Mouse (Mus musculus) neural tube, embryonic 12.5 days (tissue): Measurements from ENCODE around the gene Dnah9. TPM values are rescaled to one million over a fixed set of nuclear protein-coding genes. Genes with fewer than 3 reads are reported as not detected.

Source experiments
- ATAC-seq: fragments of 200-750 bp; cut with Nextera tagmentation; 2 replicates; pipeline ENCODE4 v1.8.0; 2017; ENCODE audit warnings: low read depth, mild to moderate bottlenecking, moderate TSS enrichment, moderate library complexity; ENCODE audit not compliant: low FRiP score
- H3K27ac ChIP-seq: fragments of 300-500 bp; sonication (generic); 2 replicates; pipeline ENCODE4 v1.5.1; 2016
- H3K27me3 ChIP-seq: fragments of 300-500 bp; sonication (generic); replicated peaks from 2 replicates; pipeline ENCODE4 v1.6.1; 2016; ENCODE audit warnings: mild to moderate bottlenecking
- H3K36me3 ChIP-seq: fragments of 300-500 bp; sonication (generic); 2 replicates; pipeline ENCODE4 v1.6.1; 2016; ENCODE audit warnings: mild to moderate bottlenecking
- H3K4me1 ChIP-seq: fragments of 300-500 bp; sonication (generic); 2 replicates; pipeline ENCODE4 v1.6.1; 2016
- H3K4me2 ChIP-seq: fragments of 300-500 bp; sonication (generic); replicated peaks from 2 replicates; pipeline ENCODE4 v1.6.1; 2016; ENCODE audit warnings: mild to moderate bottlenecking
- H3K4me3 ChIP-seq: fragments of 300-500 bp; sonication (generic); 2 replicates; pipeline ENCODE4 v1.5.1; 2016
- H3K9ac ChIP-seq: fragments of 300-500 bp; sonication (generic); 2 replicates; pipeline ENCODE4 v1.6.1; 2016; ENCODE audit warnings: mild to moderate bottlenecking
- H3K9me3 ChIP-seq: fragments of 300-500 bp; sonication (generic); 2 replicates; pipeline ENCODE4 v1.6.1; 2016; ENCODE audit warnings: mild to moderate bottlenecking
- WGBS: fragments of 180-500 bp; shearing (Covaris S2); methylation state at CpG from one replicate; pipeline ENCODE4 v1.1.7; 2016; 5-methylcytosine and 5-hydroxymethylcytosine counted together
- polyA plus RNA-seq: library from polyadenylated mRNA; unstranded; fragments of >200 nt; fragmentation: Nextera tagmentation; extraction: Ambion mirVana; gene quantifications from 2 replicates; pipeline ENCODE4 v1.2.1, GENCODE M21; 2016

The Dnah9 gene
- polyA plus RNA-seq, 1 experiment from 2014 or later = 1.1 TPM

GRCm38 (mm10) chr11:66058956-66059355, 109.4 kb downstream of the Dnah9 start:
- Histone ChIP-seq H3K27me3 (no peaks in the 10 kb centered on the region), H3K4me3 (no peak overlapping the region), H3K4me1 (no peaks in the 10 kb centered on the region), H3K27ac (no peak overlapping the region), H3K36me3 (no peaks in the 10 kb centered on the region), H3K4me2 (no peak overlapping the region), H3K9me3 (no peaks in the 10 kb centered on the region), H3K9ac (no peak overlapping the region)
- 73% methylated on average over 3 of the region's 3 CpGs for WGBS
- no peak for ATAC-seq

GRCm38 (mm10) chr11:66051294-66051693, 117.1 kb downstream of the Dnah9 start:
- Histone ChIP-seq H3K9me3 (no peaks in the 10 kb centered on the region), H3K4me1 (no peaks in the 10 kb centered on the region), H3K4me2 (no peak overlapping the region), H3K36me3 (no peaks in the 10 kb centered on the region), H3K9ac (no peak overlapping the region), H3K27ac (no peak overlapping the region), H3K4me3 (no peak overlapping the region), H3K27me3 (no peaks in the 10 kb centered on the region)
- ATAC-seq = no peak
- 91% methylated on average over 3 of the region's 3 CpGs for WGBS

- Histone ChIP-seq H3K9ac (no peak overlapping the region), H3K4me3 (no peak overlapping the region), H3K9me3 (no peaks in the 10 kb centered on the region), H3K27me3 (no peaks in the 10 kb centered on the region), H3K36me3 (no peaks in the 10 kb centered on the region), H3K4me2 (no peak overlapping the region), H3K27ac (no peak overlapping the region), H3K4me1 (no peaks in the 10 kb centered on the region)
- 73% methylated on average over 4 of the region's 4 CpGs for WGBS
- no peak for ATAC-seq
Observed at GRCm38 (mm10) chr11:66049146-66049545, 119.2 kb downstream of the Dnah9 start.

- Histone ChIP-seq H3K4me2 (no peak overlapping the region), H3K9ac (no peak overlapping the region), H3K4me3 (no peak overlapping the region), H3K4me1 (no peaks in the 10 kb centered on the region), H3K27me3 (no peaks in the 10 kb centered on the region), H3K9me3 (no peaks in the 10 kb centered on the region), H3K36me3 (no peaks in the 10 kb centered on the region), H3K27ac (no peak overlapping the region)
- WGBS = 58% methylated on average over 4 of the region's 4 CpGs
- no peak for ATAC-seq
Observed at GRCm38 (mm10) chr11:66046594-66047193, 121.7 kb downstream of the Dnah9 start.

- Histone ChIP-seq H3K36me3 (no peaks in the 10 kb centered on the region), H3K4me1 (no peaks in the 10 kb centered on the region), H3K4me2 (no peak overlapping the region), H3K9me3 (no peaks in the 10 kb centered on the region), H3K27ac (no peak overlapping the region), H3K27me3 (no peaks in the 10 kb centered on the region), H3K4me3 (no peak overlapping the region), H3K9ac (no peak overlapping the region)
- ATAC-seq = no peak
- WGBS = 78% methylated on average over 6 of the region's 6 CpGs
Observed at GRCm38 (mm10) chr11:66043635-66044034, 124.7 kb downstream of the Dnah9 start.

GRCm38 (mm10) chr11:66042531-66042930, 125.8 kb downstream of the Dnah9 start:
- no peaks in the 10 kb centered on the region for H3K4me1 ChIP-seq
- ATAC-seq = no peak
- WGBS = 86% methylated on average over 2 of the region's 2 CpGs
- H3K36me3 ChIP-seq = no peaks in the 10 kb centered on the region
- H3K9me3 ChIP-seq = no peaks in the 10 kb centered on the region
- H3K4me3 ChIP-seq = no peak overlapping the region
- H3K27ac ChIP-seq = no peak overlapping the region
- no peak overlapping the region for H3K9ac ChIP-seq
- H3K27me3 ChIP-seq = no peaks in the 10 kb centered on the region
- H3K4me2 ChIP-seq = no peak overlapping the region

- Histone ChIP-seq H3K4me2 (no peak overlapping the region), H3K9ac (no peak overlapping the region), H3K27ac (no peak overlapping the region), H3K27me3 (no peaks in the 10 kb centered on the region), H3K4me1 (no peaks in the 10 kb centered on the region), H3K36me3 (no peaks in the 10 kb centered on the region), H3K4me3 (no peak overlapping the region), H3K9me3 (no peaks in the 10 kb centered on the region)
- ATAC-seq = no peak
- WGBS = 68% methylated on average over 1 of the region's 1 CpGs
Observed at GRCm38 (mm10) chr11:66025728-66026127, 142.6 kb downstream of the Dnah9 start.

- Histone ChIP-seq H3K9me3 (no peaks in the 10 kb centered on the region), H3K27ac (no peak overlapping the region), H3K9ac (no peak overlapping the region), H3K27me3 (no peaks in the 10 kb centered on the region), H3K4me2 (no peak overlapping the region), H3K36me3 (no peaks in the 10 kb centered on the region), H3K4me3 (no peak overlapping the region), H3K4me1 (no peaks in the 10 kb centered on the region)
- ATAC-seq = no peak
- 65% methylated on average over 3 of the region's 3 CpGs for WGBS
Observed at GRCm38 (mm10) chr11:65975871-65976270, 192.5 kb downstream of the Dnah9 start.

- no peak for ATAC-seq
- Histone ChIP-seq H3K4me2 (no peak overlapping the region), H3K9me3 (no peaks in the 10 kb centered on the region), H3K4me1 (no peaks in the 10 kb centered on the region), H3K27ac (no peak overlapping the region), H3K27me3 (no peaks in the 10 kb centered on the region), H3K4me3 (no peak overlapping the region), H3K9ac (no peak overlapping the region), H3K36me3 (no peaks in the 10 kb centered on the region)
- 88% methylated on average over 2 of the region's 2 CpGs for WGBS
Observed at GRCm38 (mm10) chr11:65930796-65931195, 237.6 kb downstream of the Dnah9 start.

- no peak for ATAC-seq
- H3K9ac ChIP-seq = no peak overlapping the region
- H3K27me3 ChIP-seq = no peaks in the 10 kb centered on the region
- WGBS = 77% methylated on average over 4 of the region's 4 CpGs
- H3K4me1 ChIP-seq = no peaks in the 10 kb centered on the region
- no peaks in the 10 kb centered on the region for H3K9me3 ChIP-seq
- H3K36me3 ChIP-seq = no peaks in the 10 kb centered on the region
- no peak overlapping the region for H3K27ac ChIP-seq
- H3K4me3 ChIP-seq = no peak overlapping the region
- no peak overlapping the region for H3K4me2 ChIP-seq
Observed at GRCm38 (mm10) chr11:65930359-65930758, 238.0 kb downstream of the Dnah9 start.

GRCm38 (mm10) chr11:65927962-65928361, 240.4 kb downstream of the Dnah9 start:
- WGBS = 18% methylated on average over 1 of the region's 1 CpGs
- ATAC-seq = no peak

GRCm38 (mm10) chr11:65918480-65919236, 249.7 kb downstream of the Dnah9 start:
- 73% methylated on average over 10 of the region's 10 CpGs for WGBS
- no peak overlapping the region for H3K9ac ChIP-seq
- H3K27ac ChIP-seq = no peak overlapping the region
- H3K9me3 ChIP-seq = no peaks in the 10 kb centered on the region
- no peaks in the 10 kb centered on the region for H3K4me1 ChIP-seq
- no peaks in the 10 kb centered on the region for H3K36me3 ChIP-seq
- H3K4me2 ChIP-seq = no peak overlapping the region
- no peak for ATAC-seq
- no peaks in the 10 kb centered on the region for H3K27me3 ChIP-seq
- H3K4me3 ChIP-seq = no peak overlapping the region

More at GRCm38 (mm10) chr11:65927962-65928361, 240.4 kb downstream of the Dnah9 start:
- Histone ChIP-seq H3K9ac (no peak overlapping the region), H3K27ac (no peak overlapping the region), H3K4me1 (no peaks in the 10 kb centered on the region), H3K9me3 (no peaks in the 10 kb centered on the region), H3K27me3 (no peaks in the 10 kb centered on the region), H3K4me2 (no peak overlapping the region), H3K36me3 (no peaks in the 10 kb centered on the region), H3K4me3 (no peak overlapping the region)

- no peaks in the 10 kb centered on the region for H3K9me3 ChIP-seq
- no peak overlapping the region for H3K4me2 ChIP-seq
- H3K36me3 ChIP-seq = no peaks in the 10 kb centered on the region
- ATAC-seq = no peak
- no peaks in the 10 kb centered on the region for H3K27me3 ChIP-seq
- 79% methylated on average over 4 of the region's 4 CpGs for WGBS
- H3K4me1 ChIP-seq = no peaks in the 10 kb centered on the region
- no peak overlapping the region for H3K27ac ChIP-seq
- no peak overlapping the region for H3K4me3 ChIP-seq
- H3K9ac ChIP-seq = no peak overlapping the region
Observed at GRCm38 (mm10) chr11:65909195-65909594, 259.2 kb downstream of the Dnah9 start.
